Mouse (Mus musculus): ENCODE measurements around the gene Eif4h. TPM values are rescaled to one million over a fixed set of nuclear protein-coding genes. Genes with fewer than 3 reads are reported as not detected.

Gene Eif4h
- polyA plus RNA-seq (2016; fragmentation: Nextera tagmentation; extraction: Ambion mirVana), result 421 and 426 TPM in 2 replicates

- Histone ChIP-seq H3K27me3 (replicated peaks) (no peaks in the 10 kb centered on the region), H3K4me2 (replicated peaks) (peak within 1 kb of the TSS; percentile 66), H3K9me3 (no peaks in the 10 kb centered on the region), H3K4me1 (peaks cover 7% of the 10 kb centered on the region), H3K27ac (peak within 1 kb of the TSS; percentile 87), H3K4me3 (peak within 1 kb of the TSS; percentile 100), H3K36me3 (peaks cover 15% of the 10 kb centered on the region), H3K9ac (peak within 1 kb of the TSS; percentile 99)
- under 1% methylated on average over 46 of the region's 52 CpGs for WGBS
- ATAC-seq (ENCODE audit: low FRiP score, low read depth), result peak; percentile 92
These were observed at the start of gene Eif4h for GRCm38 (mm10) chr5:134639269-134639682. Gene Eif4h, minus strand, starts transcription at chr5:134639490.

GRCm38 (mm10) chr5:134688718-134689284 lies 49.5 kb upstream of the Eif4h start:
- Histone ChIP-seq H3K9me3 (no peaks in the 10 kb centered on the region), H3K27me3 (replicated peaks) (no peaks in the 10 kb centered on the region), H3K36me3 (peaks cover 24% of the 10 kb centered on the region), H3K27ac (peak overlapping the region; percentile 65), H3K9ac (peak overlapping the region; percentile 89), H3K4me3 (peak overlapping the region; percentile 90), H3K4me2 (replicated peaks) (peak overlapping the region; percentile 83), H3K4me1 (peaks cover 25% of the 10 kb centered on the region)
- under 1% methylated on average over 37 of the region's 38 CpGs for WGBS
- ATAC-seq (ENCODE audit: low FRiP score, low read depth), result peak; percentile 97

DNA sequence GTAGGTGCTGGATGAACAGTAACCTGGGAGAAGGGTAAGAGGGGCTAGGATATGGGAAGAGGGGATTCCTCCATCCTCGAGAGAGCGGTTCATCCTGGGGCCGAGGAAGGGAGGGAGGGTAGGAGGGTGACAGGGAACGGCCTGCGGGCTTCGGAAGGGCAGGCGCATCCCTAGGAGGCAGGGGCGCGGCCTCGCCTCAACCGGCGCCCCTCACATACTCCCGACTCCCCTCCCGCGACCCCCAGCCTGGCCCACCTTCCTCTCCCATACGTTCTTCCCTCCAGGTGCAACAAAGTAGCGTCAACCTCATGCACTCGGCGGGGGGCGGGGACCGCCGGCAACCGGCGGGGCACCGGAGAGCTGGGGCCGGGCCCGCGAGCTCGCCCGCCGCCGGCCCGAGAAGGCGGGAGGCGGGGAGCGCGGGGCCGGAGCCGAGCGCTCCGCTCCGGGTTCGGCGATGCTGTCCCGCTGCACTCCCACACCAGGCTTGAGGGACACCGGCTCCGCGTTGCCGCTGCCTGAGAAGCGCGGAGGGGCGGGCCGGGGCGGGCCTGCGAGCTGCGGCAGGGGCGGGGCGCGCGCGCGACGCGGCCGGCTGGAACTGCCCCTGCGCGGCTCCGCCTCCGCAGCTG lies 48.9 kb upstream of the Eif4h start, which contains the start of gene Limk1:
Gene Limk1, minus strand, starts transcription at position 513 of the 632 bp plus-strand sequence.
- Histone ChIP-seq H3K9ac (peak within 1 kb of the TSS; percentile 89), H3K27ac (peak within 1 kb of the TSS; percentile 75), H3K36me3 (peaks cover 29% of the 10 kb centered on the region), H3K4me2 (replicated peaks) (peak within 1 kb of the TSS; percentile 83), H3K4me3 (peak within 1 kb of the TSS; percentile 90), H3K9me3 (no peaks in the 10 kb centered on the region), H3K4me1 (peaks cover 25% of the 10 kb centered on the region), H3K27me3 (replicated peaks) (no peaks in the 10 kb centered on the region)
- WGBS, result under 1% methylated on average over 69 of the region's 69 CpGs
- peak; percentile 21 for ATAC-seq (ENCODE audit: low FRiP score, low read depth)

DNA sequence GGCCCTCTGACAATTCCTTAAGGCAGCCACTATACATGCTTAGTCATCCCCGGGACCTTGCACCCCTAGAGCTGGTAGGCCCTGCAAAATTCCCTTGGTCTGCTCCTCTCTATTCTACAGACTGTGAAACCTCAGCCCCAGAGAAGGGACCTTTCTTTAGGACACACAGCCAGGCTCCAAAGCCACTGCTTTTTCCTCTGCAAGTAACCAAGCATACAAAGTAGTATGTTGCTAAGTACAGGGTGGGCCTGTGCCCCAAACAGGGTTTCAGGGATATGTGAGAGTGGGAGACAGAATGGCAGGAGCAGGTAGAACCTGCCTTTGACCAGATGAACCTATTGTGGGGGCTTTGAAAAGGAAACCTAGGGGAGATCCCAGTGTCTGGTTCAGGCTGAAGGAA lies 47.9 kb upstream of the Eif4h start:
- no peaks in the 10 kb centered on the region for H3K9me3 ChIP-seq
- peak overlapping the region; percentile 90; the same call in 1 of the 2 replicates for H3K4me3 ChIP-seq
- H3K4me2 ChIP-seq (replicated peaks), result peak overlapping the region; percentile 83
- 88% methylated on average over 1 of the region's 1 CpGs for WGBS
- H3K27me3 ChIP-seq (replicated peaks), result no peaks in the 10 kb centered on the region
- H3K9ac ChIP-seq, result peak overlapping the region; percentile 89
- no peak overlapping the region for H3K27ac ChIP-seq
- no peak for ATAC-seq (ENCODE audit: low FRiP score, low read depth)
- H3K36me3 ChIP-seq, result peaks cover 36% of the 10 kb centered on the region
- peaks cover 25% of the 10 kb centered on the region for H3K4me1 ChIP-seq

- no peak overlapping the region for H3K9ac ChIP-seq
- H3K36me3 ChIP-seq, result peaks cover 38% of the 10 kb centered on the region
- no peak overlapping the region for H3K4me2 ChIP-seq (replicated peaks)
- no peak for ATAC-seq (ENCODE audit: low FRiP score, low read depth)
- WGBS, result 93% methylated on average over 6 of the region's 6 CpGs
- no peaks in the 10 kb centered on the region for H3K27me3 ChIP-seq (replicated peaks)
- H3K9me3 ChIP-seq, result no peaks in the 10 kb centered on the region
- peaks cover 25% of the 10 kb centered on the region for H3K4me1 ChIP-seq
- no peak overlapping the region for H3K27ac ChIP-seq
- no peak overlapping the region for H3K4me3 ChIP-seq
These were observed 47.3 kb upstream of the Eif4h start for GRCm38 (mm10) chr5:134686541-134686940.

DNA sequence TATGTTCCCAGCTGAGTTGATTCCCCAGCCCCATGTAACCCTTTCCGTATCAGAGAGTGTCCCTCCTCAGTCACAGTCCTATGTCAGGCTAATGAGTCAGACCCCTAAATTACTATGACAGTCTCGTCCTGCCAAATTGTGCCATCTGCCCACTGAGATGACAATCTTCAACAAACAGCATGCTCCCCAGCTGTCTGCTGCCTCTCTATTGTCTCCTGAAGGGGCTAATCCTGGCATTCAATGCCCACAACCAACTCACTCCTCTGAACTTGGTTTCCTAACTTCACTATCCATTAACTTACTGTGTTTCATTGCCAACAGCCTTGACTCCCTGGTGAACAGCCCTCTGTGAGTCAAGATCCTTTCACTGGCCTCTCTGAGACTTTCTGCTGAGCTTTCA lies 45.1 kb upstream of the Eif4h start:
- no peaks in the 10 kb centered on the region for H3K27me3 ChIP-seq (replicated peaks)
- no peak overlapping the region for H3K9ac ChIP-seq
- no peak overlapping the region for H3K4me3 ChIP-seq
- H3K27ac ChIP-seq, result no peak overlapping the region
- 62% methylated on average over 2 of the region's 2 CpGs for WGBS
- H3K4me2 ChIP-seq (replicated peaks), result no peak overlapping the region
- peaks cover 25% of the 10 kb centered on the region for H3K4me1 ChIP-seq
- ATAC-seq (ENCODE audit: low FRiP score, low read depth), result no peak
- no peaks in the 10 kb centered on the region for H3K9me3 ChIP-seq
- peaks cover 42% of the 10 kb centered on the region for H3K36me3 ChIP-seq

GRCm38 (mm10) chr5:134683813-134684212 lies 44.5 kb upstream of the Eif4h start:
- 64% methylated on average over 2 of the region's 2 CpGs for WGBS
- Histone ChIP-seq H3K4me3 (no peak overlapping the region), H3K9ac (no peak overlapping the region), H3K27ac (no peak overlapping the region), H3K27me3 (replicated peaks) (no peaks in the 10 kb centered on the region), H3K4me1 (peaks cover 29% of the 10 kb centered on the region), H3K9me3 (no peaks in the 10 kb centered on the region), H3K4me2 (replicated peaks) (no peak overlapping the region), H3K36me3 (peaks cover 42% of the 10 kb centered on the region)
- no peak for ATAC-seq (ENCODE audit: low FRiP score, low read depth)

DNA sequence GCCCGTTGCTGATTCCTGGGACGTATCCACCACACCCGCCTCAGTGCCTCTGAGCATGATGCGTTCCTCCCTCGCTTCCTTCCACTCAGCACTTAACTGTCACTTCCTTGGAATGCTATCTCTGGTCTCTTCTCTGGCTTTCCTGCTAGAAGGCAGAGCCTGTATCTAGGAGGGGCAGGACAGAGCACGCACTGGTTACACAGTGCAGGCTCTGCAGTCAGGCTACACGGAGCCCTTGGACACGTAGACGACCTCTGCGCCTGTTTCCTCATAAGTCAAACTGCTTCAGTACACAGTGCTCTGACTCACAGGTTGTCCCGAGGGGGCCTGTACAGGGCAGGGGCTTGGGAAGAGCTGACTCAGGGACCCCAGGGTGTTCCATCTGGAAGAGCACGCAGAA lies 40.9 kb upstream of the Eif4h start:
- peaks cover 41% of the 10 kb centered on the region for H3K36me3 ChIP-seq

DNA sequence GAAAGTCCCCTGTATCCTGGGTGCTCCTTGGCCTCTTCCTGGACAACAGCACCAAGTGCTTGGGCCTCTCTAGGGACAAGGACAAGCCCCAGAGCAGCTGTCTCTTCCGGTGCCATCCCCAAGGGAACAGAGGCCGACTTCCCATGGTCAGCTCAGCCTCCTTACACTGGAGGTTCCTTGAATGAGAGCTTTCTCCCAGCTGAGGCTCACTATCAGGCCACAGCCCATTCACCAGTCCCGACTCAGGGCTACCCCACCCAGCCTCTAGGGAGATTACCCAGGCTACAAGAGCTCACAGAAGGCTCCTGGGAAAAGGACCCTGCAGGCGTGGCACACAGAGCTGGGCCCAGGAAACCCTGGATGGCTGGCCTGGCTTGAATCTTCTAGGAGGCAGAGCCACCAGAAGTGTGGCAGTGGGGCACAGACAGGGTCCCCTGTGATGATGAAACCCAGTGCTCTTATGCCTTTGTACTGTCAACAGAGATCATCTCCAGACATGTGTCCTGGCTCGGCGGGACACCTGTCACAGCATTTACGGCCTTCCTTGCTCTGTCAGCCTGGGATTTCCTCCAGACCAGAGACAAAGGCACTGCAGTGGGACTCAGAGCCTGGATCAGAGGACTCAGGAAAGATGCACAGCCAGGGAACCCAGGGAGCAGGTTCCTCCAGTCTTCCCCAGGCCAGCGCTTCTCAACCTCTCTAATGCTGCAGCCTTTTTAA lies 39.7 kb upstream of the Eif4h start:
- 68% methylated on average over 8 of the region's 8 CpGs for WGBS
- no peaks in the 10 kb centered on the region for H3K9me3 ChIP-seq
- H3K27ac ChIP-seq, result no peak overlapping the region
- H3K36me3 ChIP-seq, result peaks cover 28% of the 10 kb centered on the region
- no peak overlapping the region for H3K9ac ChIP-seq
- ATAC-seq (ENCODE audit: low FRiP score, low read depth), result no peak
- no peaks in the 10 kb centered on the region for H3K27me3 ChIP-seq (replicated peaks)
- H3K4me3 ChIP-seq, result no peak overlapping the region
- no peak overlapping the region for H3K4me2 ChIP-seq (replicated peaks)
- peaks cover 30% of the 10 kb centered on the region for H3K4me1 ChIP-seq

More for the DNA sequence above, 40.9 kb upstream of the Eif4h start:
- H3K27me3 ChIP-seq (replicated peaks), result no peaks in the 10 kb centered on the region
- no peak for ATAC-seq (ENCODE audit: low FRiP score, low read depth)
- 88% methylated on average over 12 of the region's 12 CpGs for WGBS
- H3K9ac ChIP-seq, result no peak overlapping the region
- H3K4me1 ChIP-seq, result peaks cover 34% of the 10 kb centered on the region
- H3K9me3 ChIP-seq, result no peaks in the 10 kb centered on the region
- H3K4me3 ChIP-seq, result no peak overlapping the region
- H3K27ac ChIP-seq, result no peak overlapping the region
- H3K4me2 ChIP-seq (replicated peaks), result no peak overlapping the region

GRCm38 (mm10) chr5:134678031-134678430 lies 38.7 kb upstream of the Eif4h start:
- Histone ChIP-seq H3K9ac (no peak overlapping the region), H3K36me3 (peaks cover 21% of the 10 kb centered on the region), H3K9me3 (no peaks in the 10 kb centered on the region), H3K27ac (no peak overlapping the region), H3K4me3 (no peak overlapping the region), H3K4me2 (replicated peaks) (no peak overlapping the region), H3K4me1 (peaks cover 30% of the 10 kb centered on the region), H3K27me3 (replicated peaks) (no peaks in the 10 kb centered on the region)
- ATAC-seq (ENCODE audit: low FRiP score, low read depth), result no peak
- 83% methylated on average over 3 of the region's 3 CpGs for WGBS

DNA sequence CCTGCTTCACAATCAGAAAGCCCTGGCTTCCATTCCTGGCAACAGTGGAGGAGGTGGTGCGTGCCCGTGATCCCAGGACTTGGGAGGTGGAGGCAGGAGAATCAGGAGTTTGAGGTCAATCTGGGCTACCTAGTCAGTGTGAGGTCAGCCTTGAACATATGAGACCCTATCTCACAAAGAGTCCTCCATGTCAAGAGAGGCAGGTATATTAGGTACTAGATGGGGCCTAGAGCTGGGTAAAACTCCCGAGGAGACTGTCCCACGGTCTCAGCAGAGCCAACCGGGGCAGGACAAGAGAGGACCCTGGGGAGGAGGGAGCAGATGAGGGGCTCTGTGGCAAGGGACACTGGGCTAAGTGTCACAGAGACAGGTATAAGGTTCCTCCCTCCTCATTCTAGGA lies 38.2 kb upstream of the Eif4h start:
- no peak for ATAC-seq (ENCODE audit: low FRiP score, low read depth)
- Histone ChIP-seq H3K36me3 (peaks cover 20% of the 10 kb centered on the region), H3K4me2 (replicated peaks) (no peak overlapping the region), H3K9me3 (no peaks in the 10 kb centered on the region), H3K27ac (no peak overlapping the region), H3K4me1 (peaks cover 30% of the 10 kb centered on the region), H3K4me3 (no peak overlapping the region), H3K9ac (0 out of 2 replicates have a peak overlapping the region, but pooled peaks have one; percentile 6), H3K27me3 (replicated peaks) (no peaks in the 10 kb centered on the region)
- 88% methylated on average over 5 of the region's 5 CpGs for WGBS

Measured in neural tube, embryonic 12.5 days (tissue).